20 mouse cellular contexts compared by ENCODE assay signal in genomic region chr9:108169751-108170150, GRCm38 (mm10). TPM values are rescaled to one million over a fixed set of nuclear protein-coding genes. Genes with fewer than 3 reads are reported as not detected.
DNase-seq lines count a peak whose midpoint lies in the region; ATAC-seq lines count a peak whose summit lies in the region.
"Had no signal": no experiment of that assay in that cellular context is flagged by ENCODE, and none has a peak within 500 bp of the region (broad histone marks: within the 10 kb centered on the region; RNA-seq: fewer than 3 reads in every experiment).

No protein-coding gene starts in this region.

- ATAC-seq in kidney, embryonic 14.5 days (ENCODE audit: low FRiP score, low TSS enrichment): no peak
- no peak for ATAC-seq in midbrain, embryonic 16.5 days
- 0 out of 2 replicates have a peak, but pooled peaks have one; percentile 31 for ATAC-seq in lung, embryonic 15.5 days (ENCODE audit: borderline replicate concordance, extremely low read depth, low FRiP score, low TSS enrichment)
- ATAC-seq in stomach, embryonic 15.5 days (ENCODE audit: insufficient read depth, low FRiP score, low read depth): peak; percentile 87
- ATAC-seq: forebrain, embryonic 14.5 days; intestine, postnatal 0 days had no signal

- H3K4me2 ChIP-seq in kidney, embryonic 14.5 days (replicated peaks; ENCODE audit: low read depth, low read length): no peak overlapping the region
- H3K4me2 ChIP-seq in midbrain, embryonic 16.5 days (ENCODE audit: low read length): no peak overlapping the region
- H3K4me2 ChIP-seq in lung, embryonic 15.5 days: no peak overlapping the region
- no peak overlapping the region for H3K4me2 ChIP-seq in stomach, embryonic 15.5 days
- H3K4me2 ChIP-seq: hindbrain, embryonic 15.5 days; liver, embryonic 13.5 days had no signal

- peak; percentile 13 for DNase-seq in kidney, adult 11 months
- DNase-seq in midbrain, embryonic 10.5 days (ENCODE audit: low spot score): no peak
- DNase-seq in cerebellum, postnatal 10 days: no peak
- no peak for DNase-seq in right cerebral cortex, postnatal 4 days
- DNase-seq: adrenal gland, adult 8-10 months; cerebellum, postnatal 25 days; heart, postnatal 14 days; left cerebral cortex, postnatal 4 days; liver, embryonic 13.5 days; right cerebral cortex, postnatal 25 days; thymus, adult 2 months had no signal

- no peak overlapping the region for H3K27ac ChIP-seq in kidney, embryonic 14.5 days (ENCODE audit: low read depth, low read length)
- 0 out of 2 replicates have a peak overlapping the region, but pooled peaks have one; percentile 0 for H3K27ac ChIP-seq in midbrain, embryonic 10.5 days (replicated peaks)
- no peak overlapping the region for H3K27ac ChIP-seq in midbrain, embryonic 16.5 days (ENCODE audit: low read length)
- H3K27ac ChIP-seq in lung, embryonic 15.5 days: peak overlapping the region; percentile 61; the same call in 1 of the 2 replicates
- H3K27ac ChIP-seq in stomach, embryonic 15.5 days: peak overlapping the region; percentile 60; the same call in 1 of the 2 replicates
- H3K27ac ChIP-seq: heart, embryonic 10.5 days; hindbrain, embryonic 15.5 days; liver, embryonic 13.5 days had no signal

- H3K27me3 ChIP-seq in kidney, embryonic 14.5 days (ENCODE audit: control insufficient read depth, insufficient read depth, low read length): no peaks in the 10 kb centered on the region
- no peaks in the 10 kb centered on the region for H3K27me3 ChIP-seq in midbrain, embryonic 10.5 days (ENCODE audit: low read depth, poor library complexity, severe bottlenecking)
- H3K27me3 ChIP-seq in midbrain, embryonic 16.5 days (ENCODE audit: control insufficient read depth, insufficient read depth, low read depth, low read length): no peaks in the 10 kb centered on the region
- H3K27me3 ChIP-seq in lung, embryonic 15.5 days: no peaks in the 10 kb centered on the region
- H3K27me3 ChIP-seq in stomach, embryonic 15.5 days (replicated peaks): no peaks in the 10 kb centered on the region
- H3K27me3 ChIP-seq: hindbrain, embryonic 15.5 days had no signal

- H3K9ac ChIP-seq in kidney, embryonic 14.5 days (ENCODE audit: low read depth, low read length): no peak overlapping the region
- H3K9ac ChIP-seq in midbrain, embryonic 16.5 days (ENCODE audit: low read depth, low read length): no peak overlapping the region
- H3K9ac ChIP-seq in lung, embryonic 15.5 days: no peak overlapping the region
- no peak overlapping the region for H3K9ac ChIP-seq in stomach, embryonic 15.5 days
- H3K9ac ChIP-seq: hindbrain, embryonic 15.5 days; liver, embryonic 13.5 days had no signal

- no peaks in the 10 kb centered on the region for H3K36me3 ChIP-seq in kidney, embryonic 14.5 days (ENCODE audit: control insufficient read depth, insufficient read depth, low read length)
- H3K36me3 ChIP-seq in midbrain, embryonic 10.5 days: no peaks in the 10 kb centered on the region
- no peaks in the 10 kb centered on the region for H3K36me3 ChIP-seq in midbrain, embryonic 16.5 days (ENCODE audit: control insufficient read depth, insufficient read depth, low read length)
- no peaks in the 10 kb centered on the region for H3K36me3 ChIP-seq in lung, embryonic 15.5 days
- no peaks in the 10 kb centered on the region for H3K36me3 ChIP-seq in stomach, embryonic 15.5 days
- H3K36me3 ChIP-seq: heart, embryonic 10.5 days; hindbrain, embryonic 15.5 days; liver, embryonic 13.5 days had no signal

- peaks cover 1% of the 10 kb centered on the region; the same call in 1 of the 2 replicates for H3K4me1 ChIP-seq in kidney, embryonic 14.5 days (ENCODE audit: control insufficient read depth, insufficient read depth, low read length)
- H3K4me1 ChIP-seq in midbrain, embryonic 10.5 days: peaks cover 6% of the 10 kb centered on the region; the same call in 1 of the 2 replicates
- no peaks in the 10 kb centered on the region for H3K4me1 ChIP-seq in midbrain, embryonic 16.5 days (ENCODE audit: control insufficient read depth, insufficient read depth, low read length)
- H3K4me1 ChIP-seq in lung, embryonic 15.5 days: peaks cover 9% of the 10 kb centered on the region
- no peaks in the 10 kb centered on the region for H3K4me1 ChIP-seq in stomach, embryonic 15.5 days
- H3K4me1 ChIP-seq: heart, embryonic 10.5 days; megakaryocyte, embryonic 14.5 days had no signal

- H3K4me3 ChIP-seq in kidney, embryonic 14.5 days (ENCODE audit: low read length): no peak overlapping the region
- no peak overlapping the region for H3K4me3 ChIP-seq in midbrain, embryonic 10.5 days
- H3K4me3 ChIP-seq in midbrain, embryonic 16.5 days (ENCODE audit: low read depth, low read length): no peak overlapping the region
- no peak overlapping the region for H3K4me3 ChIP-seq in lung, embryonic 15.5 days
- no peak overlapping the region for H3K4me3 ChIP-seq in stomach, embryonic 15.5 days (replicated peaks)
- H3K4me3 ChIP-seq: heart, embryonic 10.5 days; hindbrain, embryonic 15.5 days; liver, embryonic 13.5 days; megakaryocyte, embryonic 14.5 days had no signal

- 80% methylated on average over 10 of the region's 10 CpGs for WGBS in kidney, embryonic 14.5 days
- 90% methylated on average over 10 of the region's 10 CpGs for WGBS in midbrain, embryonic 10.5 days
- WGBS in midbrain, embryonic 16.5 days: 81% methylated on average over 10 of the region's 10 CpGs
- WGBS in lung, embryonic 15.5 days: 51% methylated on average over 10 of the region's 10 CpGs
- 62% methylated on average over 10 of the region's 10 CpGs for WGBS in stomach, embryonic 15.5 days

- H3K9me3 ChIP-seq in kidney, embryonic 14.5 days (ENCODE audit: control insufficient read depth, low read length): no peaks in the 10 kb centered on the region
- H3K9me3 ChIP-seq in midbrain, embryonic 10.5 days (replicated peaks): no peaks in the 10 kb centered on the region
- no peaks in the 10 kb centered on the region for H3K9me3 ChIP-seq in midbrain, embryonic 16.5 days (replicated peaks; ENCODE audit: control insufficient read depth, low read length, poor library complexity, severe bottlenecking)
- no peaks in the 10 kb centered on the region for H3K9me3 ChIP-seq in lung, embryonic 15.5 days
- H3K9me3 ChIP-seq in stomach, embryonic 15.5 days: no peaks in the 10 kb centered on the region
- H3K9me3 ChIP-seq: heart, embryonic 10.5 days; hindbrain, embryonic 15.5 days; liver, embryonic 13.5 days; megakaryocyte, embryonic 14.5 days had no signal

RNA-seq across cellular contexts. Expression of gene Bsn, which starts 20.4 kb away (rescaled TPM):
- polyA plus RNA-seq in kidney, embryonic 14.5 days (2014; fragmentation: Nextera tagmentation; extraction: Ambion mirVana): 0.76 and 0.77 TPM in 2 replicates
- 1.1 and 1.7 TPM in 2 replicates for polyA plus RNA-seq in midbrain, embryonic 10.5 days (2016; fragmentation: Nextera tagmentation; extraction: Ambion mirVana)
- polyA plus RNA-seq in midbrain, embryonic 16.5 days (2015; fragmentation: Nextera tagmentation; extraction: Ambion mirVana): 8.6 and 10.1 TPM in 2 replicates
- 0.19 and 0.34 TPM in 2 replicates for polyA plus RNA-seq in lung, embryonic 15.5 days (2015; fragmentation: Nextera tagmentation; extraction: Ambion mirVana)
- 2.8 and 3.0 TPM in 2 replicates for polyA plus RNA-seq in stomach, embryonic 15.5 days (2015; fragmentation: Nextera tagmentation; extraction: Ambion mirVana)

Comparison
In these comparisons a context has a peak if more than half of its experiments do, and no peak if none do; other contexts are left out.
1. H3K27ac ChIP-seq: peak in midbrain, embryonic 10.5 days (single experiment), lung, embryonic 15.5 days (single experiment) and stomach, embryonic 15.5 days (single experiment); none in kidney, embryonic 14.5 days (single experiment) and midbrain, embryonic 16.5 days (single experiment).
2. ATAC-seq: peak in lung, embryonic 15.5 days (single experiment) and stomach, embryonic 15.5 days (single experiment); none in kidney, embryonic 14.5 days (single experiment) and midbrain, embryonic 16.5 days (single experiment).